Mouse (Mus musculus) layer of hippocampus, postnatal 10 days (tissue): ENCODE results near the gene Wdr76. TPM values are rescaled to one million over a fixed set of nuclear protein-coding genes. Genes with fewer than 3 reads are reported as not detected.

Source experiments
- total RNA-seq, 2 experiments: library from RNA; stranded (reverse); gene quantifications; 2 replicates each; pipeline ENCODE4 v1.2.3; 2021

Gene Wdr76
- total RNA-seq, 2 experiments from 2014 or later = 3.3 to 3.6 TPM

Other genes starting within 250 kb of the Wdr76 start
- gene Trp53bp1, start 235.3 kb upstream of the Wdr76 start, total RNA-seq = 100 to 1,000 TPM; 157 to 174 TPM
- 100 to 1,000 TPM; 353 to 370 TPM for gene Map1a, start 217.1 kb upstream of the Wdr76 start, total RNA-seq
- 10 to 100 TPM; 50.0 to 51.1 TPM for gene Ppip5k1, start 151.3 kb upstream of the Wdr76 start, total RNA-seq
- gene Ckmt1, start 149.0 kb upstream of the Wdr76 start, total RNA-seq = 100 to 1,000 TPM; 252 to 307 TPM
- gene Strc, start 119.6 kb upstream of the Wdr76 start, total RNA-seq = under 1 TPM; 0.13 to 0.16 TPM
- 100 to 1,000 TPM; 196 to 200 TPM for gene Pdia3, start 92.9 kb upstream of the Wdr76 start, total RNA-seq
- 1 to 10 TPM; 3.8 to 4.2 TPM for gene Catsper2, start 92.9 kb upstream of the Wdr76 start, total RNA-seq
- gene Ell3, start 62.4 kb upstream of the Wdr76 start, total RNA-seq = not detected
- gene Serf2, start 57.5 kb upstream of the Wdr76 start, total RNA-seq = 100 to 1,000 TPM; 158 to 189 TPM
- 10 to 100 TPM; 37.3 to 38.4 TPM for gene Hypk, start 53.4 kb upstream of the Wdr76 start, total RNA-seq
- 1 to 10 TPM; 2.0 to 2.2 TPM for gene Serinc4, start 49.9 kb upstream of the Wdr76 start, total RNA-seq
- 10 to 100 TPM; 33.0 to 38.7 TPM for gene Mfap1b, start 32.7 kb upstream of the Wdr76 start, total RNA-seq
- 10 to 100 TPM; 32.8 to 33.3 TPM for gene Mfap1a, start 58 bp upstream of the Wdr76 start, total RNA-seq